Mouse (Mus musculus) embryo, embryonic 10 days (tissue): ENCODE measurements around the gene 9930111J21Rik2.
A peak's percentile ranks its signal among the peaks of the same experiment; 100 is the strongest.
"Not testable (repeated sequence)": the region's sequence is repeated elsewhere in the genome, so short reads cannot be mapped to it uniquely, and the experiment has no call there.

Source experiments
- DNase-seq: peaks from one replicate; pipeline ENCODE4 v3.0.0-alpha.2; 2015; ENCODE audit warnings: low spot score

The 9930111J21Rik2 gene

DNA sequence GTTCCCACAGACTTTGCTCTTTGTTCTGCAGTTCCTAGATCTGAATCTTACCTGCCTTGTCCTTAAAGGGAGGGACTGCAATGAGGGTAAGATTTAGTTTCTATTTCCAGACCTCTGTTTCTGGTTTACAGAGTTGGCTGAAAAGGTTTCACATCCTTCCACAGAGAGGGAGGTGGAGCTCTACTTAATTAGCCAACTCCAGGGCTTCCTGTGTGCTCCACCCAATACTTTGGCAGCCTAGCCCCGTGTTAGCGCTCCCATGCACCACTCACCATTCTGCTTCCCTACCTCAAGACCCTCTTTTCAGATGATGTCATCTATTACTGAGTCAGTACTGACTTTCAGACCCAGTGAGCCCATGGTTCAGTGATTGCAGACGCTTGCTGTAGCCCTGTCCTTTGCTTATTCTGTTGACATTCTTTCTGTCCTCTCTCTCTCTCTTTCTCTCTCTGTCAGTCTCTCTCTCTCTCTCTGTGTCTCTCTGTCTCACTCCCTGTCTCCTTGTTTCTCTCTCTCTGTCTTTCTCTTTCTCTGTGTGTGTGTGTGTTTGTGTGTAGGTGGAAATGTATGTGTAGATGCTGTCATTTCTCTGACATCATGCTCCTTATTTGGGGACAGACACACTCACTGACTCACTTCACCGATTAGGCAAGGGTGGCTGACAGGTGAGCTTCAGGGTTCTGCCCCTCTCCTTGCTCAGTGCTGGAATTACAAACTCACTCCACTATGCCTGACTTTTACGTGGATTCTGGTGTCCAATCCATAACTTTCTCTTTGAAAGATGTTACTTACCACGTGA, at the start of gene 9930111J21Rik2:
9930111J21Rik2 (minus strand) TSS at position 150 of the 799 bp plus-strand sequence.
- DNase-seq, result not testable (repeated sequence)

DNA sequence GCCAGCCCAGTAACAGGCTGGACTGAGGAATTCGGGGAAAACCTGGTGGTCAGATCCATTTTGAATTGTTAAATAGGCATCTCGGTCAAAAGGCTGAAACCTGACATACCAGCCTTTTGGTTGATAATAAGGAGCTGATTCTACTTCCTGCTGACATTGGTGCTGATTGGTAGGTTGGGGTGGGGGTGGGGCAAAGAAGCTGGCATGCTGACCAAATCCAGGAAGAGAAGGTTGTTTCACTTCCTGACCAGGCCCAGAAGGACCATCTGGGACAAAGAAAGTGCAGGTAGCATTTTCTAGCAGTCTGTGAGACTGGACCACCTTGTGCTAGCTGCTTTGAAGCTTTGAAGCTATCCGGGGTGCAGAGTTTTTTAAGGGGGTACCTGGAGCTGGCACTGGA, 49.4 kb upstream of the 9930111J21Rik2 start:
- no peak for DNase-seq

DNA sequence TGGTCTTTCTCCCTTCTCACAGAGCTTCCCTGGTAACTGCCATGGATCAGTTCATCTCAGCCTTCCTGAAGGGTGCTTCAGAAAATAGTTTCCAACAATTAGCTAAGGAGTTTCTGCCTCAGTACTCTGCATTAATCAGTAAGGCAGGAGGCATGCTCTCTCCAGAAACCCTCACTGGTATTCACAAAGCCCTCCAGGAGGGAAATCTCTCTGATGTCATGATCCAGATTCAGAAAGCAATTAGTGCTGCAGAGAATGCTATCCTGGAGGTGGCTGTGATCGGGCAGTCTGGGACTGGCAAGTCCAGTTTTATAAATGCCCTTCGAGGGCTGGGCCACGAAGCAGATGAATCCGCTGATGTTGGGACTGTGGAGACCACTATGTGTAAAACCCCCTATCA, 44.3 kb upstream of the 9930111J21Rik2 start:
- DNase-seq, result no peak

GRCm38 (mm10) chr11:49093861-49094660, 43.0 kb upstream of the 9930111J21Rik2 start:
- DNase-seq, result no peak

- no peak for DNase-seq
Observed at GRCm38 (mm10) chr11:49092786-49093185, 41.7 kb upstream of the 9930111J21Rik2 start.

GRCm38 (mm10) chr11:49092053-49092586, 41.1 kb upstream of the 9930111J21Rik2 start:
- no peak for DNase-seq

GRCm38 (mm10) chr11:49091171-49091570, 40.1 kb upstream of the 9930111J21Rik2 start:
- no peak for DNase-seq

DNA sequence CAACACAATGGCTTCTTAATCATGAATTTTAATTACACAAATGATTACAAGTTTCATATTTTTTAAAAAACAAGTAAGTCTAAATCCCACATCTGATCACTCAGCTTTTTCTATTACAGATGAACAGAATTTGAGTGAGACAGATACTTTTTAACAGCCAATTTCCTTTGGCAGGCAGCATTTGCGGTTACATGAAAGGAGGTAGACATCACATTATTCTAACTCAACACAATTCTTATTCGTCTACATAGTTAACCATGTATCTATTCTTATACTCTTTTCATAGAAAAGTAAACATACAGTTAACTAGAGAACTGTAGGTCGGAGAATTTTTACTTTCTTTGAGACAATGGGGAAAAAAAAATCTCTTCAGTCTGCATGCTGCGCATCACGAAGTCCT, 39.5 kb upstream of the 9930111J21Rik2 start:
- no peak for DNase-seq

- no peak for DNase-seq
Observed at GRCm38 (mm10) chr11:49089735-49090507, 38.9 kb upstream of the 9930111J21Rik2 start.

GRCm38 (mm10) chr11:49088990-49089652, 38.1 kb upstream of the 9930111J21Rik2 start:
- no peak for DNase-seq

DNA sequence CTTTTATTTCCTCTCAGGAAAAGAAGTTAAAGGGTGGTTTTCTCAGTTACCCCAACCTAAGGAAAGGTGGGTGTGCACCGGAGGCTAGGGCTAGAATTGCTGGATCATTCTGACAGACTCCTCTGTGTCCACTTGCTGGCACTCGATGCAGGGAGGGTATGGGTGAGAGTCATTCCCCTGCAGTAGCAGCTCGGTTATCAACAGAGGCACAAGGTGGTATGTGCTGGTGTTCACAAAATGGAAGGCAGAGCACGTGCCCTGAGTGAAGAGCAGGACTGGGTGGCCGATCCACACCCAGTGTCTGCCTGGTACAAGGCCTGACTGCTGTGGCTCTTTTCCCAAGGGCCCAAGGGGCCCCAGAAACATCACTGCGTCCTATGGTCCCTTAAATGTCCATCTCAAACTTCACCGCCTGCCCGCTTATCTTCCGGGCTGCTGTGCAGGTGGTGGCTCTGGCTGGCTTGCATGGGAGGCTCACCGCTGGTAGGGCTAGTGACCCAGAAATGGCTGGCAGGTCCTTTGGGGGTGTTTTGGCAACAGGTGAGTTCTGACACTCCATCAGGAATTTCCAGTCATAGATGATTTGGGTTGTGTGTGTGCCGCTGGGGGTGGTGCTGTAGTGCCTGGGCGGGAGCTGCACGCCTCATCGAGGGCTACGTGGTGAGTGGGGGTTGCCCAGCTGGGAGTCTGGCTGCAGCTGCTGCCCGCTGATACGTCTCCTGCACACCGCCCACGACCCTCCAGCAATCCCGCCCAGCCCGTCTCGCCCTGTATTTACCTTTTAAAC, 37.0 kb upstream of the 9930111J21Rik2 start:
- DNase-seq, result peak; percentile 48

DNA sequence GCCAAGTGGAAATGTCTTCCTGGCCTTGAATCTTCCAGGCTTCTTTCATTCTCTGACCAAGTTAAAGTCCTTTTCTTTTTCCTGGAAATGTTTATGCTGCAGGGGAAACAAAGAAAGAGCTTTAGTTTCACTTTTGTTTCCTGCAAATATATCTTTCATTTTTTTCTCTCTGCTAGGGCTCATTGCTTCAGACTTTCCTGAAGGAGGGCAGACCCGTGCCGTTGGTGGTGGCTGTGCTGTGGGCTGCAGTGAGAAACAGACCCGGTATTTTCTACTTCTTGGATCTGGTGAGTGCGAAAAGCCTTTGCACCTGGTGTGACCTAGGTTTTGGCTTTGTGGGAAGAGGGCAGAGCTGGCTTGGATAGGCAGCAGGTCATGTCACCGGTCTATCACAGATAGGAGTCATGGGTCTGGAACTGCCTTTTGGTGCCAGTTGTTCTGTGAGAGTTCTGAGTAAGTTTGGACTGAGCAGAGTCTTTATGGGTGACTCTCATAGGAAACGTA, 35.9 kb upstream of the 9930111J21Rik2 start:
- DNase-seq, result no peak

- DNase-seq, result no peak
Observed at GRCm38 (mm10) chr11:49084875-49085274, 33.8 kb upstream of the 9930111J21Rik2 start.

DNA sequence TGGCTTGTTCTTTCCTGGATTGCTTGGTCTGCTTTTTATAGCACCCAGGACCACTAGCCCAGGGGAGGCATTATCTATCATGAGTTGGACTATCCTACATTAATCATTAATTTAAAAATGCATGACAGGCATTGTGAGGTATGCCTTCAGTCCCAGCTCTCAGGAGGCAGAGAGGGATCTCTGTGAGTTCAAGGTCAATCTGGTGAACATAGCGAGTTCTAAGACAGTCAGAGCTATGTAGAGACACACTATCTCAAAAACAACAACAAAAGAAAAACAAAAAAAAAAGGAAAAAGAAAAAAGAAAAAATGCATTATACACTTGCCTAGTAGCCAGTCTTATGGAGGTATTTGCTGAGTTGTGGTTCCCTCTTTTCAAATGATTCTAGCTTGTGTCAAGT, 33.3 kb upstream of the 9930111J21Rik2 start:
- DNase-seq, result no peak

GRCm38 (mm10) chr11:49083808-49084207, 32.8 kb upstream of the 9930111J21Rik2 start:
- DNase-seq, result no peak

- DNase-seq, result no peak
Observed at GRCm38 (mm10) chr11:49083146-49083545, 32.1 kb upstream of the 9930111J21Rik2 start.

GRCm38 (mm10) chr11:49081886-49082285, 30.8 kb upstream of the 9930111J21Rik2 start:
- no peak for DNase-seq

GRCm38 (mm10) chr11:49081356-49081755, 30.3 kb upstream of the 9930111J21Rik2 start:
- no peak for DNase-seq

DNA sequence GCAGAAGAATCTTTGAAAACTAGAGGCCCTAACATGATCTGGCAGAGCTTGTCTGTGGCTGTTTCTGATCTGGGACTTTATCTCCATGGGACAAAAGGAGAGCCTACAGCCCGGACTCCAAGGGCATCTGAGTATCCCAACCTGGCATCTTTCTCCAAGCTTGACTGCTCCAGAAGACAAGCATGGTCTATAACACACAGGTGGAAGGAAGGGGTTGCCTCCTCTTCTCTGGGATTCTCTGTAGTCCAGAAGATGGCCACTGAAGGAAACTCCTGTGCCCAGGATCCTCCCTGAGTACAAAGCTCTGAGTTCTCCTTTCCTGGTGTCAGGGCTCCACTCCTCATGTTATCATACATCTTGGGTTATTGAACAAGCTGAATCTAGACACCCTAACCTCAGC, 29.6 kb upstream of the 9930111J21Rik2 start:
- no peak for DNase-seq

GRCm38 (mm10) chr11:49078719-49079118, 27.7 kb upstream of the 9930111J21Rik2 start:
- no peak for DNase-seq
